Mouse (Mus musculus) ES-Bruce4 (cell line): Measurements from ENCODE around the gene Gm13695.

Experiments used
- CTCF ChIP-seq: IDR thresholded peaks from one replicate; pipeline ENCODE4 v1.8.1; 2011; ENCODE audit warnings: low read depth, low read length
- EP300 ChIP-seq: IDR thresholded peaks from 2 replicates; pipeline ENCODE4 v1.6.1; 2011; ENCODE audit warnings: low read depth, low read length; ENCODE audit not compliant: insufficient read depth
- POLR2A ChIP-seq: IDR thresholded peaks from one replicate; pipeline ENCODE4 v1.8.1; 2011; ENCODE audit warnings: low read length; ENCODE audit not compliant: insufficient read depth

DNA sequence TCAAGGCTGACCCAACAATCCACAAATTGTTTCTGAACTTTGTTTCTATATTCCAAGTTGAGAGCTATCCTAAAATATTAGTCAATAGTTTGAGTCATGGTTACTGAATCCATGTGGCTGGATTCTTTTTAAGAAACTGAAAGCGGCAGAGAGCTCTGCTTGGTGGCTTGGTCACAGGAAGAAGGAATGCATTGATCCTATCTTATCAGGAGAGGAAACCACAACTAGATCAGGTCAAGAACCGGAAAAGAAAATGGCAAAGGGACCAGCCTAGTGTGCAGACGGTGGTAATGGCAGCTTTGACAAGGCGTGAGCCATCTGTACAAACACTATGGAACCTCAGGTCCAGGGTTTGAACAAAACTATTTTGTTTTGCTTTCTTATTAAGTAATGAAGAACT, 25.3 kb upstream of the Gm13695 start:
- TF ChIP-seq CTCF (no peak), POLR2A (no peak), EP300 (no peak)
